Mouse (Mus musculus) liver, embryonic 14 days (tissue): ENCODE results near the gene Mn1. TPM values are rescaled to one million over a fixed set of nuclear protein-coding genes. Genes with fewer than 3 reads are reported as not detected.

ENCODE experiments used
- polyA plus RNA-seq: library from polyadenylated mRNA; depleted of rRNA; stranded (reverse); fragments of >200 nt; gene quantifications from 2 replicates; pipeline ENCODE4 v1.2.3, GENCODE M21; 2012; rRNA removed

Gene Mn1
- polyA plus RNA-seq = 0.37 and 0.48 TPM in 2 replicates

GRCm38 (mm10) chr5:111416591-111417374 lies at the start of gene Mn1:
TSS of gene Mn1 (plus strand) at chr5:111417362.

Other genes with a start within 250 kb of the Mn1 start
- 22.8 and 25.9 TPM in 2 replicates for gene Pitpnb, start 86.6 kb upstream of the Mn1 start, polyA plus RNA-seq